Mouse (Mus musculus) ES-E14 (cell line): Measurements from ENCODE around the gene Pced1b.

Experiments
- MAFK ChIP-seq: IDR thresholded peaks from 2 replicates; pipeline ENCODE4 v1.6.1; 2014; ENCODE audit warnings: mild to moderate bottlenecking, low read depth, low read length, inconsistent platforms; ENCODE audit not compliant: insufficient read depth
- ZC3H11A ChIP-seq: IDR thresholded peaks from 2 replicates; pipeline ENCODE4 v1.6.1; 2012; ENCODE audit warnings: low read depth, mild to moderate bottlenecking, inconsistent platforms, low read length, borderline replicate concordance
- ZNF384 ChIP-seq: IDR thresholded peaks from 2 replicates; pipeline ENCODE4 v1.6.1; 2012; ENCODE audit warnings: low read depth, low read length, inconsistent platforms

- TF ChIP-seq MAFK (no peak), ZNF384 (no peak), ZC3H11A (0 out of 2 replicates have a peak, but pooled peaks have one; percentile 16)
These were observed 10.0 kb upstream of the Pced1b start for GRCm38 (mm10) chr15:97236943-97237342.
